Mouse (Mus musculus) layer of hippocampus, adult 2 months (tissue): Measurements from ENCODE around the gene Grap2. TPM values are rescaled to one million over a fixed set of nuclear protein-coding genes. Genes with fewer than 3 reads are reported as not detected.

Experiments
- DNase-seq, 2 experiments: peaks; one replicate each; pipeline ENCODE4 v3.0.0; 2022; ENCODE audit warnings: low spot score in 2 of 2
- H3K27ac ChIP-seq: fragments of 200-600 bp; 2 replicates; pipeline ENCODE4 v1.8.1; 2022
- H3K4me3 ChIP-seq: fragments of 200-600 bp; 2 replicates; pipeline ENCODE4 v1.8.1; 2022; ENCODE audit warnings: mild to moderate bottlenecking
- CTCF ChIP-seq: fragments of 200-600 bp; conservative IDR thresholded peaks from 2 replicates; pipeline ENCODE4 v1.8.1; 2022; ENCODE audit warnings: antibody characterized with exemption, mild to moderate bottlenecking, moderate library complexity
- total RNA-seq, 2 experiments: library from RNA; stranded (reverse); gene quantifications; 2 replicates each; pipeline ENCODE4 v1.2.3; 2021

Grap2 gene
- total RNA-seq, 2 experiments from 2014 or later = 0.22 to 0.28 TPM

- H3K27ac ChIP-seq = no peak overlapping the region
- no peak for TF ChIP-seq CTCF
- H3K4me3 ChIP-seq = no peak overlapping the region
- no peak for DNase-seq
These were observed 64.5 kb downstream of the Grap2 start for GRCm38 (mm10) chr15:80636757-80637372.

GRCm38 (mm10) chr15:80639071-80639702 is 66.8 kb downstream of the Grap2 start:
- Histone ChIP-seq H3K4me3 (no peak overlapping the region), H3K27ac (no peak overlapping the region)
- no peak for TF ChIP-seq CTCF
- no peak for DNase-seq

GRCm38 (mm10) chr15:80639874-80640273 is 67.5 kb downstream of the Grap2 start:
- Histone ChIP-seq H3K27ac (no peak overlapping the region), H3K4me3 (no peak overlapping the region)
- TF ChIP-seq CTCF = no peak
- no peak for DNase-seq

GRCm38 (mm10) chr15:80641702-80642435 is 69.5 kb downstream of the Grap2 start:
- no peak overlapping the region for H3K27ac ChIP-seq
- no peak for DNase-seq
- no peak for TF ChIP-seq CTCF
- no peak overlapping the region for H3K4me3 ChIP-seq

GRCm38 (mm10) chr15:80645006-80645797 is 72.8 kb downstream of the Grap2 start:
- DNase-seq = no peak
- Histone ChIP-seq H3K27ac (no peak overlapping the region), H3K4me3 (no peak overlapping the region)
- TF ChIP-seq CTCF = no peak

GRCm38 (mm10) chr15:80648977-80649606 is 76.7 kb downstream of the Grap2 start:
- no peak for DNase-seq
- no peak overlapping the region for H3K27ac ChIP-seq
- peak; percentile 61 for TF ChIP-seq CTCF
- no peak overlapping the region for H3K4me3 ChIP-seq

- DNase-seq = no peak
- TF ChIP-seq CTCF = no peak
- Histone ChIP-seq H3K27ac (no peak overlapping the region), H3K4me3 (no peak overlapping the region)
These were observed 78.0 kb downstream of the Grap2 start for GRCm38 (mm10) chr15:80650412-80650811.

- no peak overlapping the region for H3K27ac ChIP-seq
- no peak overlapping the region for H3K4me3 ChIP-seq
- TF ChIP-seq CTCF = no peak
- no peak for DNase-seq
These were observed 81.5 kb downstream of the Grap2 start for GRCm38 (mm10) chr15:80653865-80654264.

- Histone ChIP-seq H3K27ac (peak overlapping the region; percentile 91), H3K4me3 (peak overlapping the region; percentile 17; the same call in 1 of the 2 replicates)
- no peak for TF ChIP-seq CTCF
- DNase-seq = peak; percentile 50 to 72
These were observed 86.5 kb downstream of the Grap2 start for GRCm38 (mm10) chr15:80658815-80659471.

GRCm38 (mm10) chr15:80660963-80661362 is 88.6 kb downstream of the Grap2 start:
- DNase-seq = no peak
- no peak overlapping the region for H3K4me3 ChIP-seq
- H3K27ac ChIP-seq = peak overlapping the region; percentile 32; the same call in 1 of the 2 replicates
- TF ChIP-seq CTCF = no peak

- DNase-seq = no peak
- Histone ChIP-seq H3K4me3 (no peak overlapping the region), H3K27ac (no peak overlapping the region)
- TF ChIP-seq CTCF = no peak
These were observed 92.0 kb downstream of the Grap2 start for GRCm38 (mm10) chr15:80664444-80664843.
